Mouse (Mus musculus): ENCODE results near the gene Gys1.
A peak's percentile ranks its signal among the peaks of the same experiment; 100 is the strongest.

Gys1 gene

GRCm38 (mm10) chr7:45414740-45415224 is 19.9 kb upstream of the Gys1 start:
- no peak for DNase-seq (ENCODE audit: low spot score in 2 of 2)

GRCm38 (mm10) chr7:45415636-45416035 is 19.0 kb upstream of the Gys1 start:
- peak; percentile 35 to 38 for DNase-seq (ENCODE audit: low spot score in 2 of 2)

GRCm38 (mm10) chr7:45417962-45418492 is 16.6 kb upstream of the Gys1 start:
- no peak for DNase-seq (ENCODE audit: low spot score in 2 of 2)

GRCm38 (mm10) chr7:45419859-45420614 is 14.6 kb upstream of the Gys1 start:
- no peak for DNase-seq (ENCODE audit: low spot score in 2 of 2)

DNA sequence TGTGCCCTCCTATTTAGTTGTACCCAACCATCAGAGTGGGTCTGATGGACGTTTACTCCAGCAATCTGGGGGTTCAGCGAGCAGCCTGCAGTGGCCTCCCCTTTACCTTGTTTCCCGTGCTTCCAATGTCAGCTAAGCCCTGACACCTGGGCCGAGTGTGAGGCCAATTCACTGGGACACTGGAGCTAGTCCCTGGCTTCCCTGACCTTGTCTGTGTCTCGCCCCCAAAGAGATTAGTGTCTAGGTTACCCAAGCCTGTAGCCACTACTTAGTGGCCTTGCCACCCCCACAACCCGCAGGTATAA is 14.1 kb upstream of the Gys1 start, which contains the start of gene Lhb:
Gene Lhb (plus strand): TSS at position 206 of the 305 bp plus-strand sequence.
- no peak for DNase-seq (ENCODE audit: low spot score in 2 of 2)

DNA sequence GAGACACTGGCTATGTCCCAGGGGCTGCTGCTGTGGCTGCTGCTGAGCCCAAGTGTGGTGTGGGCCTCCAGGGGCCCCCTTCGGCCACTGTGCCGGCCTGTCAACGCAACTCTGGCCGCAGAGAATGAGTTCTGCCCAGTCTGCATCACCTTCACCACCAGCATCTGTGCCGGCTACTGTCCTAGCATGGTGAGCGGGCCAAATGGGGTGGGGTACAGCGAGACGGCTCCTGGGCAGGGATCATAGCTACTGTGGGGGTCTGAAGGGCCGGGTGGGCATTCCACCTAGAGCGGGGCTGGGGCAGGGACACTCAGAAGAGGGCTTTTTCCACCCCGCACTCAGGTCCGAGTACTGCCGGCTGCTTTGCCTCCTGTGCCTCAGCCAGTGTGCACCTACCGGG is 13.4 kb upstream of the Gys1 start:
- DNase-seq (ENCODE audit: low spot score in 2 of 2) = no peak

- no peak for DNase-seq (ENCODE audit: low spot score in 2 of 2)
Observed at GRCm38 (mm10) chr7:45426556-45426955, 8.1 kb upstream of the Gys1 start.

DNA sequence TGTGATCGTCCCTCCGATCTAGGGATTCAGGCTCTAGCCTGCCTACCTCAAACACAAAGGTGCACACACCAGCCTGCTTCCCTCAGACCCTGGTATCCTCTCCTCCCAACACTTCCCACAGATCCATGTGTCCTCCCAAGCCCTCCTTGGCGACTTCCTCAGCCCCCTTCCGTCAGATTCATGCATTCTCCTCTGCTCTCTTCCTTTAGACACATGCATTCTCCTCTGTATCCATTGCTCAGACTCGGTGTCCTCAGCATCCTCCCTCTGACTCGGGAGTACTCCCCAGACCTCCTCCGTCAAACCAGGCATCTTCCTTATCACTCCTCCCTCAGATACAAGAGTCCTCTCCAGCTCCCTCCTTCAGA is 825 bp upstream of the Gys1 start:
- no peak for DNase-seq (ENCODE audit: low spot score in 2 of 2)

DNA sequence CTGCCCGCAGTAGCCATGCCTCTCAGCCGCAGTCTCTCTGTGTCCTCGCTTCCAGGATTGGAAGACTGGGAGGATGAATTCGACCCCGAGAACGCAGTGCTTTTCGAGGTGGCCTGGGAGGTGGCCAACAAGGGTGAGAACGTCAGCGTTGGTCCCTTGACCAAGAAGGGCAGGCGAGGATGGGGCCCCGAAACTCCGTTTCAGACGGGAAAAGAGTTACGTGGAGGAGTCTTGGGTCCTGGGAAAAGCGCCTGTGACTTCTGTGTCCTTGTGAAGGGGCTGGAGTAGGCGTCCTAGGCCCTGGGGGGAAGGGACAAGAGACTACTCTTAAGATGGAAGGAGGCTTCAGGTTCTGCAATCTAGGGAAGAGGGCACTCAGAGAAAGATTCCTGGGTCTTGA is 394 bp downstream of the Gys1 start:
- no peak for DNase-seq (ENCODE audit: low spot score in 2 of 2)

GRCm38 (mm10) chr7:45436444-45436843 is 1.8 kb downstream of the Gys1 start:
- no peak for DNase-seq (ENCODE audit: low spot score in 2 of 2)

- no peak for DNase-seq (ENCODE audit: low spot score in 2 of 2)
Observed at GRCm38 (mm10) chr7:45437046-45437445, 2.4 kb downstream of the Gys1 start.

GRCm38 (mm10) chr7:45437521-45438276 is 3.1 kb downstream of the Gys1 start, which contains the start of gene Ruvbl2:
TSS of gene Ruvbl2 (minus strand) at chr7:45438096.
- DNase-seq (ENCODE audit: low spot score in 2 of 2) = no peak

DNA sequence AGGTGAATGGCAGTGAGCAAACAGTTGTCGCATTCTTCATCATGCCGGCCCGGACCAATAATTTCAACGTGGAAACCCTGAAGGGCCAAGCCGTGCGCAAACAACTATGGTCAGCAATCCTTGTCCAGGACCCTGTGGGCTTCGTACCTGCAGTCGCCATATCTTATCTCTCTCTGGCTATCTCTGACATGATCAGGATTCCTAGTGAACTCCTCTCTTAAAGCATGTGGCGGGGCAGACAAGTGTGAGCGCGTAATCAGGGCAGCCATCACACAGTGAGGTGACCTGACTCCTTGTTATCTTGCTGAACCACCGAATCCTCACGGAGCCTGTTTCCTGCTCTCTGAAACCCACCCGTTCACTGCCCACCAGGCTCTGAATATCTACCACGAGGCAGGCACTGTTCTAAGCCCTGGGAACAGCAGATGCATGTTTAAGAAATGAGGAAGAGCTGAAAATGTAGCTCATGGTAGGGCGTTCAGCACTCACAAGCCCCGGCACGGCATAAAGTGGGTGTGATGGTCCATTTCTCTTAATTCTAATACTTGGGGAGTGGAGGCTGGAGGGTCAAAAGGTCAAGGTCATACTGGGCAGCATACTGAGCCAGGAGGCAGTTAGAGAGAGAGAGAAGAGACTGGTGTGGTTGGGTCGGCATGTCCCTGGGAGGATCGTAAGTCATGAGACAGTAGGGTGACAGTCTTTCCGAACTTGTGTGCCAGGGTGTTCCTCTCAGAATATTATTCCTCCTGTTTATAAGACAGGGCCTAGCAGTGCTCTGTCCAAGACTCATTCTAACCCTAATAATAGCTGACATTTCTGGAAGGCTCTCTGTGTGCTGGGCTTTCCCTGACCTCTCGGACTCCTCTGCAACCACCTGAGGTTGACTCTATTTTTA is 9.1 kb downstream of the Gys1 start:
- no peak for DNase-seq (ENCODE audit: low spot score in 2 of 2)

DNA sequence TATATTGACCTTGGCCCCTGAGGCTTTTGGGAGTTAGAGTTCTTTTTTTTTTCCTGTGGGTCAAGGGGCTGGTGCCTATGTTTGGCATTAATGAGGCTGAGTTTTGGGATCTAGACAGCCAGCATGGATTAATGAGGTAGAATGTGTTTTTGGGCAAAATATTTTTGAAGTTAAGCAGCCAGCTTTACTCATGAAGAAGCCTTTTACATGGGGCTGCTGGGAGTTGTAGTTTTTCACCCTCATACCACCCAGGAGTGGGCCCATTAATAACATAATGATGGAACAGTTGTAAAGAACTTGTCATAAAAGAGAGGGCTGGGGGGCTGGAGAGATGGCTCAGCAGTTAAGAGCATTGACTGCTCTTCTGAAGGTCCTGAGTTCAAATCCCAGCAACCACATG is 11.9 kb downstream of the Gys1 start:
- no peak for DNase-seq (ENCODE audit: low spot score in 2 of 2)

- no peak for DNase-seq (ENCODE audit: low spot score in 2 of 2)
Observed at GRCm38 (mm10) chr7:45447325-45447990, 12.8 kb downstream of the Gys1 start.

GRCm38 (mm10) chr7:45449974-45450373 is 15.3 kb downstream of the Gys1 start:
- DNase-seq (ENCODE audit: low spot score in 2 of 2) = no peak

GRCm38 (mm10) chr7:45451344-45451982 is 16.8 kb downstream of the Gys1 start:
- peak; percentile 91 for DNase-seq (ENCODE audit: low spot score in 2 of 2)

- no peak for DNase-seq (ENCODE audit: low spot score in 2 of 2)
Observed at GRCm38 (mm10) chr7:45454971-45455370, 20.3 kb downstream of the Gys1 start.

- DNase-seq (ENCODE audit: low spot score in 2 of 2) = no peak
Observed at GRCm38 (mm10) chr7:45455932-45456696, 21.5 kb downstream of the Gys1 start.

GRCm38 (mm10) chr7:45456721-45457203 is 22.1 kb downstream of the Gys1 start:
- DNase-seq (ENCODE audit: low spot score in 2 of 2) = no peak
